Comparison of ENCODE assay signal across 8 mouse cellular contexts in the genomic region with DNA sequence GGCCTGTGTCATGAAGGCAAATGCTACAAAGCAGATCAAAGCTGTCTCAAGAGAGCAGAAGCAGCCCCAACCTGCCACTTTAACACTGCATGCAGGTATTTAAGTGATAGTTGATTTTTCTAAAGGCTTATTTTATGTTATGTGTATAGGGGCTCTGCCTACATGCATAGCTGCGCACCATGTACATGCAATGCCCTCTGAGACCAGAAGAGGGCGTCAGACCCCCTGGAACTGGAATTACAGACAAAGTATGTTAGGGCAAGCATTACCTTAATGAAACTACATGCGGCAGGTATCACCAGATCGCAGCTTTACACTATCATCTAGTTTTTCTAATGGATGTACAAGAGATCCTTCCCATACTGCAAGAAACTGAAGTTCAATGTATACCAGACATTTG. TPM values are rescaled to one million over a fixed set of nuclear protein-coding genes. Genes with fewer than 3 reads are reported as not detected.
DNase-seq lines count a peak whose midpoint lies in the region; ATAC-seq and TF ChIP-seq lines count a peak whose summit lies in the region.

No protein-coding gene starts in this region.

- no peak for TF ChIP-seq POLR2A in heart, adult 2 months (IDR thresholded peaks at IDR 0.05; ENCODE audit: insufficient read depth, low read depth, low read length)

- peak in 1 of 2 experiments; percentile 33 for DNase-seq in heart, adult 2 months
- DNase-seq in heart, adult 8-10 months (ENCODE audit: low spot score), result no peak
- peak; percentile 28 for DNase-seq in ovary, postnatal 14 days (ENCODE audit: low spot score)
- no peak for DNase-seq in ovary, adult 18-20 months (ENCODE audit: low spot score)
- DNase-seq in adrenal gland, adult 18-20 months (ENCODE audit: low spot score in 2 of 2), result peak; percentile 41 to 53
- peak; percentile 42 for DNase-seq in embryonic facial prominence, embryonic 11.5 days (ENCODE audit: low spot score)
- DNase-seq in lung, postnatal 36 days, result peak; percentile 60
- DNase-seq in frontal cortex, postnatal 25 days (ENCODE audit: low spot score in 2 of 2), result no peak

- H3K27ac ChIP-seq in heart, adult 2 months, result no peak overlapping the region
- no peak overlapping the region for H3K27ac ChIP-seq in embryonic facial prominence, embryonic 11.5 days (replicated peaks; ENCODE audit: low read depth, low read length)

- H3K79me2 ChIP-seq in heart, adult 2 months (replicated peaks; ENCODE audit: control insufficient read depth, insufficient read depth, low read length), result no peaks in the 10 kb centered on the region; the same call in 1 of the 2 replicates

- no peaks in the 10 kb centered on the region for H3K9me3 ChIP-seq in embryonic facial prominence, embryonic 11.5 days (replicated peaks; ENCODE audit: control insufficient read depth, low read length)

- H3K36me3 ChIP-seq in heart, adult 2 months (ENCODE audit: control insufficient read depth, insufficient read depth, low read length), result no peaks in the 10 kb centered on the region; the same call in none of the 2 replicates
- peaks cover 2% of the 10 kb centered on the region for H3K36me3 ChIP-seq in embryonic facial prominence, embryonic 11.5 days (replicated peaks; ENCODE audit: control insufficient read depth, insufficient read depth, low read depth, low read length)

- H3K9ac ChIP-seq in heart, adult 2 months (ENCODE audit: low read depth, low read length), result no peak overlapping the region
- H3K9ac ChIP-seq in embryonic facial prominence, embryonic 11.5 days (replicated peaks; ENCODE audit: low read length), result no peak overlapping the region

- H3K4me1 ChIP-seq in heart, adult 2 months (ENCODE audit: control insufficient read depth, insufficient read depth, low read length), result no peaks in the 10 kb centered on the region
- no peaks in the 10 kb centered on the region for H3K4me1 ChIP-seq in embryonic facial prominence, embryonic 11.5 days (ENCODE audit: control insufficient read depth, insufficient read depth, low read length)

- 74% methylated on average over 4 of the region's 4 CpGs for WGBS in heart, adult 2 months
- WGBS in embryonic facial prominence, embryonic 11.5 days, result 68% methylated on average over 4 of the region's 4 CpGs

- ATAC-seq in embryonic facial prominence, embryonic 11.5 days (replicated peaks; ENCODE audit: insufficient number of reproducible peaks, low FRiP score, low TSS enrichment, low read depth), result no peak

- H3K4me3 ChIP-seq in heart, adult 2 months, result no peak overlapping the region
- no peak overlapping the region for H3K4me3 ChIP-seq in embryonic facial prominence, embryonic 11.5 days (ENCODE audit: low read depth, low read length)

- TF ChIP-seq CTCF in heart, adult 2 months (IDR thresholded peaks at IDR 0.05), result peak; percentile 78

- H3K27me3 ChIP-seq in heart, adult 2 months (ENCODE audit: control insufficient read depth, insufficient read depth, low read length), result no peaks in the 10 kb centered on the region
- H3K27me3 ChIP-seq in embryonic facial prominence, embryonic 11.5 days (ENCODE audit: control insufficient read depth, insufficient read depth, low read length), result no peaks in the 10 kb centered on the region

- intact Hi-C loops in heart, adult 2 months (cut with DNase I), result loop anchor here (10.0 kb wide), 1 partner anchor 210 kb away; the partner anchor contains the start of gene Zfp853

- no peak for TF ChIP-seq EP300 in heart, adult 2 months (IDR thresholded peaks at IDR 0.05; ENCODE audit: insufficient read depth, low read depth, low read length)

- no peak overlapping the region for H3K4me2 ChIP-seq in embryonic facial prominence, embryonic 11.5 days (ENCODE audit: low read depth, low read length)

RNA-seq across cellular contexts. Expression of gene Rnf216, which starts 27.9 kb away (rescaled TPM):
- total RNA-seq in heart, adult 2 months (2021), result 10 to 100 TPM; 23.3 to 23.8 TPM
- 16.5 and 16.8 TPM in 2 replicates for polyA plus RNA-seq in heart, adult 2 months (2012; rRNA removed)
- total RNA-seq in heart, adult 8-10 months (2022), result 10 to 100 TPM; 22.2 to 24.3 (median 24.0) TPM
- 10 to 100 TPM; 33.6 to 44.9 TPM for total RNA-seq in adrenal gland, adult 18-20 months (2021)
- 34.4 and 35.6 TPM in 2 replicates for polyA plus RNA-seq in embryonic facial prominence, embryonic 11.5 days (2014; fragmentation: Nextera tagmentation; extraction: Ambion mirVana)

Comparison
In these comparisons a context has a peak if more than half of its experiments do, and no peak if none do; other contexts are left out.
1. DNase-seq: peak in ovary, postnatal 14 days (single experiment), adrenal gland, adult 18-20 months (2 of 2), embryonic facial prominence, embryonic 11.5 days (single experiment) and lung, postnatal 36 days (single experiment); none in heart, adult 8-10 months (single experiment), ovary, adult 18-20 months (single experiment) and frontal cortex, postnatal 25 days (0 of 2).